Mouse (Mus musculus) liver, embryonic 15.5 days (tissue): ENCODE measurements around the gene Arntl2. TPM values are rescaled to one million over a fixed set of nuclear protein-coding genes. Genes with fewer than 3 reads are reported as not detected.
"Not testable (repeated sequence)": the region's sequence is repeated elsewhere in the genome, so short reads cannot be mapped to it uniquely, and the experiment has no call there.

Source experiments
- ATAC-seq: fragments of 200-750 bp; cut with Nextera tagmentation; 2 replicates; pipeline ENCODE4 v1.8.0; 2017; ENCODE audit warnings: moderate number of reproducible peaks, mild to moderate bottlenecking, moderate library complexity; ENCODE audit not compliant: insufficient read depth
- H3K27ac ChIP-seq: fragments of 300-500 bp; sonication (generic); replicated peaks from 2 replicates; pipeline ENCODE4 v1.5.1; 2015; ENCODE audit warnings: mild to moderate bottlenecking, inconsistent platforms
- H3K27me3 ChIP-seq: fragments of 300-500 bp; sonication (generic); 2 replicates; pipeline ENCODE4 v1.6.1; 2015; ENCODE audit warnings: mild to moderate bottlenecking, inconsistent platforms
- H3K36me3 ChIP-seq: fragments of 300-500 bp; sonication (generic); replicated peaks from 2 replicates; pipeline ENCODE4 v1.6.1; 2015; ENCODE audit warnings: moderate library complexity, mild to moderate bottlenecking, inconsistent platforms
- H3K4me1 ChIP-seq: fragments of 300-500 bp; sonication (generic); replicated peaks from 2 replicates; pipeline ENCODE4 v1.6.1; 2015; ENCODE audit warnings: inconsistent platforms
- H3K4me2 ChIP-seq: fragments of 300-500 bp; sonication (generic); 2 replicates; pipeline ENCODE4 v1.6.1; 2015; ENCODE audit warnings: moderate library complexity, mild to moderate bottlenecking, inconsistent platforms
- H3K4me3 ChIP-seq: fragments of 300-500 bp; sonication (generic); replicated peaks from 2 replicates; pipeline ENCODE4 v1.5.1; 2015; ENCODE audit warnings: mild to moderate bottlenecking, inconsistent platforms
- H3K9ac ChIP-seq: fragments of 300-500 bp; sonication (generic); 2 replicates; pipeline ENCODE4 v1.6.1; 2015; ENCODE audit warnings: moderate library complexity, mild to moderate bottlenecking, inconsistent platforms
- H3K9me3 ChIP-seq: fragments of 300-500 bp; sonication (generic); replicated peaks from 2 replicates; pipeline ENCODE4 v1.6.1; 2016; ENCODE audit warnings: inconsistent platforms
- WGBS: fragments of 180-500 bp; shearing (Covaris S2); methylation state at CpG from one replicate; pipeline ENCODE4 v1.1.7; 2015; ENCODE audit warnings: mixed read lengths; ENCODE audit not compliant: insufficient replicate concordance; 5-methylcytosine and 5-hydroxymethylcytosine counted together
- polyA plus RNA-seq: library from polyadenylated mRNA; unstranded; fragments of >200 nt; fragmentation: Nextera tagmentation; extraction: Ambion mirVana; gene quantifications from 2 replicates; pipeline ENCODE4 v1.2.1, GENCODE M21; 2015

Arntl2 gene
- polyA plus RNA-seq, 1 experiment from 2014 or later = 0.43 TPM

GRCm38 (mm10) chr6:146760022-146760421, 35.8 kb upstream of the Arntl2 start:
- no peak overlapping the region for H3K4me2 ChIP-seq
- no peaks in the 10 kb centered on the region for H3K36me3 ChIP-seq
- no peaks in the 10 kb centered on the region for H3K27me3 ChIP-seq
- no peaks in the 10 kb centered on the region; the same call in 1 of the 2 replicates for H3K4me1 ChIP-seq
- H3K9ac ChIP-seq = no peak overlapping the region
- no peak for ATAC-seq
- no peak overlapping the region for H3K4me3 ChIP-seq
- WGBS = 69% methylated on average over 2 of the region's 2 CpGs
- no peaks in the 10 kb centered on the region for H3K9me3 ChIP-seq
- H3K27ac ChIP-seq = no peak overlapping the region

- ATAC-seq = no peak
- H3K36me3 ChIP-seq = no peaks in the 10 kb centered on the region
- H3K9me3 ChIP-seq = no peaks in the 10 kb centered on the region
- no peak overlapping the region for H3K9ac ChIP-seq
- H3K4me3 ChIP-seq = no peak overlapping the region
- no peak overlapping the region for H3K27ac ChIP-seq
- no peaks in the 10 kb centered on the region; the same call in 1 of the 2 replicates for H3K4me1 ChIP-seq
- 57% methylated on average over 4 of the region's 4 CpGs for WGBS
- no peaks in the 10 kb centered on the region for H3K27me3 ChIP-seq
- H3K4me2 ChIP-seq = no peak overlapping the region
These were observed 35.1 kb upstream of the Arntl2 start for GRCm38 (mm10) chr6:146760736-146761135.

- Histone ChIP-seq H3K27me3 (no peaks in the 10 kb centered on the region), H3K27ac (no peak overlapping the region), H3K4me1 (no peaks in the 10 kb centered on the region), H3K9ac (no peak overlapping the region), H3K4me3 (no peak overlapping the region), H3K9me3 (no peaks in the 10 kb centered on the region), H3K36me3 (0 out of 2 replicates have a peak, but pooled peaks cover 5% of the 10 kb centered on the region), H3K4me2 (no peak overlapping the region)
- 58% methylated on average over 5 of the region's 5 CpGs for WGBS
- no peak for ATAC-seq
These were observed 33.5 kb upstream of the Arntl2 start for GRCm38 (mm10) chr6:146762264-146762898.

- Histone ChIP-seq H3K4me2 (no peak overlapping the region), H3K27me3 (no peaks in the 10 kb centered on the region), H3K9me3 (no peaks in the 10 kb centered on the region), H3K27ac (no peak overlapping the region), H3K4me3 (no peak overlapping the region), H3K36me3 (peaks cover 13% of the 10 kb centered on the region), H3K9ac (no peak overlapping the region), H3K4me1 (no peaks in the 10 kb centered on the region)
- no peak for ATAC-seq
- 47% methylated on average over 2 of the region's 2 CpGs for WGBS
These were observed 31.3 kb upstream of the Arntl2 start for GRCm38 (mm10) chr6:146764593-146764992.

GRCm38 (mm10) chr6:146765270-146765669, 30.6 kb upstream of the Arntl2 start:
- Histone ChIP-seq H3K27me3 (no peaks in the 10 kb centered on the region), H3K9me3 (no peaks in the 10 kb centered on the region), H3K4me2 (no peak overlapping the region), H3K9ac (no peak overlapping the region), H3K4me3 (no peak overlapping the region), H3K27ac (no peak overlapping the region), H3K36me3 (peaks cover 13% of the 10 kb centered on the region), H3K4me1 (no peaks in the 10 kb centered on the region)
- ATAC-seq = no peak
- 67% methylated on average over 4 of the region's 4 CpGs for WGBS

GRCm38 (mm10) chr6:146768813-146769404, 26.9 kb upstream of the Arntl2 start:
- Histone ChIP-seq H3K27ac (no peak overlapping the region), H3K4me1 (no peaks in the 10 kb centered on the region), H3K4me3 (no peak overlapping the region), H3K4me2 (no peak overlapping the region), H3K27me3 (no peaks in the 10 kb centered on the region), H3K9me3 (no peaks in the 10 kb centered on the region), H3K9ac (no peak overlapping the region), H3K36me3 (peaks cover 17% of the 10 kb centered on the region)
- no peak for ATAC-seq
- WGBS = 74% methylated on average over 10 of the region's 10 CpGs

- no peak overlapping the region for H3K27ac ChIP-seq
- 44% methylated on average over 6 of the region's 6 CpGs for WGBS
- no peak overlapping the region for H3K9ac ChIP-seq
- no peaks in the 10 kb centered on the region for H3K9me3 ChIP-seq
- no peak overlapping the region for H3K4me2 ChIP-seq
- peaks cover 17% of the 10 kb centered on the region for H3K36me3 ChIP-seq
- no peaks in the 10 kb centered on the region for H3K4me1 ChIP-seq
- no peak for ATAC-seq
- no peaks in the 10 kb centered on the region for H3K27me3 ChIP-seq
- H3K4me3 ChIP-seq = no peak overlapping the region
These were observed 25.7 kb upstream of the Arntl2 start for GRCm38 (mm10) chr6:146770005-146770745.

GRCm38 (mm10) chr6:146770808-146771207, 25.0 kb upstream of the Arntl2 start:
- H3K27ac ChIP-seq = no peak overlapping the region
- H3K9ac ChIP-seq = no peak overlapping the region
- no peaks in the 10 kb centered on the region for H3K9me3 ChIP-seq
- no peaks in the 10 kb centered on the region for H3K4me1 ChIP-seq
- WGBS = 72% methylated on average over 5 of the region's 5 CpGs
- no peak overlapping the region for H3K4me3 ChIP-seq
- ATAC-seq = no peak
- peaks cover 17% of the 10 kb centered on the region for H3K36me3 ChIP-seq
- no peaks in the 10 kb centered on the region for H3K27me3 ChIP-seq
- H3K4me2 ChIP-seq = no peak overlapping the region

GRCm38 (mm10) chr6:146775864-146776263, 20.0 kb upstream of the Arntl2 start:
- H3K9me3 ChIP-seq = not testable (repeated sequence)
- ATAC-seq = peak; percentile 31; the same call in 1 of the 2 replicates
- WGBS = 64% methylated on average over 8 of the region's 8 CpGs

GRCm38 (mm10) chr6:146776610-146777389, 19.1 kb upstream of the Arntl2 start:
- peak; percentile 51 for ATAC-seq
- H3K4me1 ChIP-seq = peaks cover 12% of the 10 kb centered on the region
- H3K36me3 ChIP-seq = 0 out of 2 replicates have a peak, but pooled peaks cover 8% of the 10 kb centered on the region
- H3K27ac ChIP-seq = no peak overlapping the region
- 18% methylated on average over 2 of the region's 2 CpGs for WGBS
- H3K9me3 ChIP-seq = no peaks in the 10 kb centered on the region
- H3K27me3 ChIP-seq = no peaks in the 10 kb centered on the region
- H3K4me2 ChIP-seq = no peak overlapping the region
- H3K4me3 ChIP-seq = no peak overlapping the region
- H3K9ac ChIP-seq = no peak overlapping the region

More at GRCm38 (mm10) chr6:146775864-146776263, 20.0 kb upstream of the Arntl2 start:
- not testable (repeated sequence) for H3K36me3 ChIP-seq, H3K27ac ChIP-seq, H3K9ac ChIP-seq, H3K4me3 ChIP-seq, H3K4me2 ChIP-seq, H3K27me3 ChIP-seq
- peaks cover 12% of the 10 kb centered on the region for H3K4me1 ChIP-seq

GRCm38 (mm10) chr6:146778055-146778454, 17.8 kb upstream of the Arntl2 start:
- Histone ChIP-seq H3K27me3 (no peaks in the 10 kb centered on the region), H3K27ac (no peak overlapping the region), H3K4me2 (no peak overlapping the region), H3K9me3 (no peaks in the 10 kb centered on the region), H3K4me1 (peaks cover 12% of the 10 kb centered on the region), H3K9ac (no peak overlapping the region), H3K4me3 (no peak overlapping the region), H3K36me3 (0 out of 2 replicates have a peak, but pooled peaks cover 8% of the 10 kb centered on the region)
- ATAC-seq = no peak
- WGBS = 78% methylated on average over 3 of the region's 3 CpGs
